Mouse (Mus musculus) thymus, adult 2 months (tissue): ENCODE measurements around the gene Wdr90. TPM values are rescaled to one million over a fixed set of nuclear protein-coding genes. Genes with fewer than 3 reads are reported as not detected.
A peak's percentile ranks its signal among the peaks of the same experiment; 100 is the strongest.

Source experiments
- DNase-seq: peaks from one replicate; pipeline ENCODE4 v3.0.0; 2021
- H3K27ac ChIP-seq: fragments of 200-500 bp; 2 replicates; pipeline ENCODE4 v1.5.1; 2012; ENCODE audit warnings: low read length, control low read depth; ENCODE audit not compliant: control insufficient read depth, insufficient read depth
- H3K27me3 ChIP-seq: fragments of 200-500 bp; 2 replicates; pipeline ENCODE4 v1.6.1; 2012; ENCODE audit warnings: mild to moderate bottlenecking, low read length, moderate library complexity, mixed read lengths; ENCODE audit not compliant: control insufficient read depth, insufficient read depth
- H3K36me3 ChIP-seq: fragments of 200-500 bp; 2 replicates; pipeline ENCODE4 v1.6.1; 2012; ENCODE audit warnings: mild to moderate bottlenecking, low read length, moderate library complexity; ENCODE audit not compliant: control insufficient read depth, insufficient read depth
- H3K4me1 ChIP-seq: fragments of 200-500 bp; replicated peaks from 2 replicates; pipeline ENCODE4 v1.6.1; 2012; ENCODE audit warnings: low read length; ENCODE audit not compliant: control insufficient read depth, insufficient read depth
- H3K4me3 ChIP-seq: fragments of 200-500 bp; 2 replicates; pipeline ENCODE4 v1.5.1; 2012; ENCODE audit warnings: mild to moderate bottlenecking, low read length, control low read depth, moderate library complexity; ENCODE audit not compliant: control insufficient read depth, insufficient read depth
- CTCF ChIP-seq: fragments of 200-500 bp; IDR thresholded peaks from 2 replicates; pipeline ENCODE4 v1.5.1; 2012; ENCODE audit warnings: mild to moderate bottlenecking, control low read depth, low read length, moderate library complexity, borderline replicate concordance; ENCODE audit not compliant: control insufficient read depth, poor library complexity, insufficient read depth; ENCODE audit errors: extremely low read depth
- POLR2A ChIP-seq: fragments of 200-500 bp; IDR thresholded peaks from 2 replicates; pipeline ENCODE4 v1.6.1; 2012; ENCODE audit warnings: mild to moderate bottlenecking, low read length, control low read depth, moderate library complexity; ENCODE audit not compliant: control insufficient read depth, poor library complexity, insufficient read depth; ENCODE audit errors: extremely low read depth
- WGBS: fragments of 180-500 bp; shearing (Covaris S2); methylation state at CpG from one replicate; pipeline ENCODE4 v1.1.7; 2018; 5-methylcytosine and 5-hydroxymethylcytosine counted together
- polyA plus RNA-seq: library from polyadenylated mRNA; depleted of rRNA; stranded (reverse); fragments of >200 nt; gene quantifications from 2 replicates; pipeline ENCODE4 v1.2.3, GENCODE M21; 2012

Wdr90 gene
- polyA plus RNA-seq, 1 experiment = 107 TPM

DNA sequence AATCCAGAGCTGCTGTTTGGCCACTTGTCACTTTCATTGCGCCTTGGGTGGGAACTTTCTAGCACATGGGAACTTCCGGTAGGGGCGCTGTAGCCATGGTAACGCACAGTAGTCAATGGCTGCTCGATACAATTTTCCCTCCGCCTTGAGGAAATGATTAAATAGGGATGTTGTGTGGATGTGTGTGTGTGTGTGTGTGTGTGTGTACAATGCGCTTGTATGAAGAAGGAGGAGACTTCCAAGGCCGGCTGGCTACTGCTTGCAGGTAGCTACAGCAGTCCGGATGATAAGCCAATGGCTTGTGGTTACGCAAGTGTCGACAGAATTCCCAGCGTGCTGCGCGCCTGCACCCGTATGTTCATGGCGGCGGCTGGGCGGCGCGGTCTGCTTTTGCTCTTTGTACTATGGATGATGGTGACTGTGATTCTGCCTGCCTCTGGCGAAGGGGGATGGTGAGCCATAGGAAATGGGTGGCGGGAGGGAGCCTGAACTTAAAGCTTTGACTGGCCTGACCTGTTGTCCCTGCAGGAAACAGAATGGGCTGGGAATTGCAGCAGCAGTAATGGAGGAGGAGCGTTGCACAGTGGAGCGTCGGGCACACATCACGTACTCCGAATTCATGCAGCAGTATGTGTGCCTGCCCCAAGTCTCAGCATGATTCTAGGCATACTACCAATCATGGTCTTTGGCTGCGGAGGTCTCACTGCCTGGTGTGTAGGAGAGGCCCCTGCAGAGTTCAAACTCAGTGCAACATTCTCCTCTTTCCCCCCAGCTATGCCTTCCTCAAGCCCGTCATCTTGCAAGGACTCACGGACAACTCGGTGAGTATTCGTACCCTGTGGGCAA, 32.4 kb downstream of the Wdr90 start, which contains the start of gene Jmjd8:
Gene Jmjd8 (plus strand): TSS at position 156 of the 846 bp plus-strand sequence.
- peak; percentile 76 for DNase-seq
- Histone ChIP-seq H3K27me3 (no peaks in the 10 kb centered on the region), H3K27ac (peak within 1 kb of the TSS; percentile 59), H3K4me3 (peak within 1 kb of the TSS; percentile 79), H3K4me1 (peaks cover 42% of the 10 kb centered on the region), H3K36me3 (peaks cover 4% of the 10 kb centered on the region; the same call in 1 of the 2 replicates)
- 0 out of 2 replicates have a peak, but pooled peaks have one; percentile 15 for TF ChIP-seq CTCF
- peak; percentile 71; the same call in 1 of the 2 replicates for TF ChIP-seq POLR2A
- WGBS = 2% methylated on average over 32 of the region's 32 CpGs

- peaks cover 40% of the 10 kb centered on the region for H3K4me1 ChIP-seq
- TF ChIP-seq POLR2A (no peak), CTCF (no peak)
- H3K36me3 ChIP-seq = peaks cover 4% of the 10 kb centered on the region; the same call in 1 of the 2 replicates
- peak overlapping the region; percentile 79 for H3K4me3 ChIP-seq
- H3K27ac ChIP-seq = no peak overlapping the region; the same call in 1 of the 2 replicates
- WGBS = 54% methylated on average over 8 of the region's 8 CpGs
- H3K27me3 ChIP-seq = no peaks in the 10 kb centered on the region
- no peak for DNase-seq
These were observed 33.1 kb downstream of the Wdr90 start for GRCm38 (mm10) chr17:25828223-25828594.

- peaks cover 4% of the 10 kb centered on the region; the same call in 1 of the 2 replicates for H3K36me3 ChIP-seq
- TF ChIP-seq CTCF (no peak), POLR2A (no peak)
- H3K4me3 ChIP-seq = no peak overlapping the region
- H3K27me3 ChIP-seq = no peaks in the 10 kb centered on the region
- WGBS = 95% methylated on average over 22 of the region's 22 CpGs
- no peak for DNase-seq
- no peak overlapping the region for H3K27ac ChIP-seq
- H3K4me1 ChIP-seq = peaks cover 43% of the 10 kb centered on the region
These were observed 33.6 kb downstream of the Wdr90 start for GRCm38 (mm10) chr17:25827546-25828222.

- TF ChIP-seq CTCF (no peak), POLR2A (no peak)
- Histone ChIP-seq H3K4me3 (no peak overlapping the region), H3K27me3 (no peaks in the 10 kb centered on the region), H3K36me3 (peaks cover 4% of the 10 kb centered on the region; the same call in 1 of the 2 replicates), H3K27ac (no peak overlapping the region), H3K4me1 (peaks cover 40% of the 10 kb centered on the region)
- DNase-seq = no peak
- 97% methylated on average over 13 of the region's 13 CpGs for WGBS
These were observed 34.3 kb downstream of the Wdr90 start for GRCm38 (mm10) chr17:25827011-25827410.

GRCm38 (mm10) chr17:25825984-25826570, 35.2 kb downstream of the Wdr90 start:
- H3K36me3 ChIP-seq = peaks cover 4% of the 10 kb centered on the region; the same call in 1 of the 2 replicates
- TF ChIP-seq POLR2A = no peak
- TF ChIP-seq CTCF = no peak
- no peak overlapping the region for H3K4me3 ChIP-seq
- H3K4me1 ChIP-seq = peaks cover 31% of the 10 kb centered on the region
- no peak for DNase-seq
- H3K27ac ChIP-seq = no peak overlapping the region
- WGBS = 98% methylated on average over 27 of the region's 27 CpGs
- no peaks in the 10 kb centered on the region; the same call in 1 of the 2 replicates for H3K27me3 ChIP-seq

DNA sequence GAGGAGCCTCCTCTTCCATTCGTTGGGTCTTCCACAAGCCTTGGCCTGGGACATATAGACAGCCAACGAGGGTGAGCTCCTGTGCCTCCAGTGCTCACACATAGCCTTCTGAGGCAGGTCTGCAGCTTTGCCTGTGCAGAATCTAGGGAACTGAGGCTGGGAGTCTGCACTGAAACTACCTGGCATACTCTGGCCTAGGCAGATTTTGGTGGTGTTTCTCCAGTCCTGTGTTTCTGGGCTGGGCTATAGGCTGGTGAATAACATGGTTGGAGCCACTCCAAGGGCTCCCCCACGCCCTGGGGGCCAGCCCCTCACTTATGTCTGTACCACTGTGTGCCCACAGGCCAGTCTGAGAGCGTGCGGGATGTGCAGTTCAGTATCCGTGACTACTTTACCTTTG, 36.0 kb downstream of the Wdr90 start:
- no peak for DNase-seq
- 97% methylated on average over 6 of the region's 6 CpGs for WGBS
- Histone ChIP-seq H3K27ac (no peak overlapping the region), H3K36me3 (no peaks in the 10 kb centered on the region), H3K27me3 (no peaks in the 10 kb centered on the region; the same call in 1 of the 2 replicates), H3K4me1 (peaks cover 31% of the 10 kb centered on the region), H3K4me3 (no peak overlapping the region)
- TF ChIP-seq CTCF (no peak), POLR2A (no peak)
